Mouse (Mus musculus) stomach, postnatal 0 days (tissue): ENCODE results near the gene Pex1. TPM values are rescaled to one million over a fixed set of nuclear protein-coding genes. Genes with fewer than 3 reads are reported as not detected.

Experiments used
- ATAC-seq: fragments of 200-750 bp; cut with Nextera tagmentation; 2 replicates; pipeline ENCODE4 v1.8.0; 2017; ENCODE audit not compliant: low FRiP score, low TSS enrichment
- DNase-seq: peaks from one replicate; pipeline ENCODE4 v3.0.0-alpha.2; 2016; ENCODE audit warnings: low spot score
- H3K27ac ChIP-seq: fragments of 300-500 bp; sonication (generic); replicated peaks from 2 replicates; pipeline ENCODE4 v1.5.1; 2014; ENCODE audit warnings: mild to moderate bottlenecking, control low read depth
- H3K27me3 ChIP-seq: fragments of 300-500 bp; sonication (generic); 2 replicates; pipeline ENCODE4 v1.6.1; 2014; ENCODE audit warnings: low read length; ENCODE audit not compliant: control insufficient read depth, insufficient read depth
- H3K36me3 ChIP-seq: fragments of 300-500 bp; sonication (generic); 2 replicates; pipeline ENCODE4 v1.6.1; 2014; ENCODE audit warnings: low read length, mixed read lengths; ENCODE audit not compliant: control insufficient read depth, insufficient read depth
- H3K4me1 ChIP-seq: fragments of 300-500 bp; sonication (generic); replicated peaks from 2 replicates; pipeline ENCODE4 v1.6.1; 2014; ENCODE audit warnings: antibody characterized with exemption; ENCODE audit not compliant: control insufficient read depth, insufficient read depth
- H3K4me2 ChIP-seq: fragments of 300-500 bp; sonication (generic); replicated peaks from 2 replicates; pipeline ENCODE4 v1.6.1; 2014; ENCODE audit warnings: low read depth, mild to moderate bottlenecking, control low read depth, moderate library complexity
- H3K4me3 ChIP-seq: fragments of 300-500 bp; sonication (generic); 2 replicates; pipeline ENCODE4 v1.5.1; 2014; ENCODE audit warnings: low read depth, low read length, control low read depth
- H3K9ac ChIP-seq: fragments of 300-500 bp; sonication (generic); 2 replicates; pipeline ENCODE4 v1.6.1; 2014; ENCODE audit warnings: mild to moderate bottlenecking, low read length, control low read depth, mixed read lengths
- H3K9me3 ChIP-seq: fragments of 300-500 bp; sonication (generic); 2 replicates; pipeline ENCODE4 v1.6.1; 2016; ENCODE audit warnings: low read length; ENCODE audit not compliant: control insufficient read depth
- CTCF ChIP-seq: IDR thresholded peaks from 2 replicates; pipeline ENCODE4 v1.5.1; 2016; ENCODE audit warnings: antibody characterized with exemption, low read depth, mild to moderate bottlenecking, moderate library complexity
- EP300 ChIP-seq: optimal IDR thresholded peaks from 2 replicates; pipeline ENCODE3; 2016; ENCODE audit warnings: antibody characterized with exemption
- WGBS: fragments of 180-500 bp; shearing (Covaris S2); extraction: QIAGEN DNeasy Blood & Tissue Kit; methylation state at CpG from one replicate; pipeline ENCODE4 v1.1.7; 2014; 5-methylcytosine and 5-hydroxymethylcytosine counted together
- polyA plus RNA-seq: library from polyadenylated mRNA; unstranded; fragments of >200 nt; fragmentation: Nextera tagmentation; extraction: Ambion mirVana; gene quantifications from 2 replicates; pipeline ENCODE4 v1.2.1, GENCODE M21; 2015

The Pex1 gene
- polyA plus RNA-seq, 1 experiment from 2014 or later: 8.7 TPM

DNA sequence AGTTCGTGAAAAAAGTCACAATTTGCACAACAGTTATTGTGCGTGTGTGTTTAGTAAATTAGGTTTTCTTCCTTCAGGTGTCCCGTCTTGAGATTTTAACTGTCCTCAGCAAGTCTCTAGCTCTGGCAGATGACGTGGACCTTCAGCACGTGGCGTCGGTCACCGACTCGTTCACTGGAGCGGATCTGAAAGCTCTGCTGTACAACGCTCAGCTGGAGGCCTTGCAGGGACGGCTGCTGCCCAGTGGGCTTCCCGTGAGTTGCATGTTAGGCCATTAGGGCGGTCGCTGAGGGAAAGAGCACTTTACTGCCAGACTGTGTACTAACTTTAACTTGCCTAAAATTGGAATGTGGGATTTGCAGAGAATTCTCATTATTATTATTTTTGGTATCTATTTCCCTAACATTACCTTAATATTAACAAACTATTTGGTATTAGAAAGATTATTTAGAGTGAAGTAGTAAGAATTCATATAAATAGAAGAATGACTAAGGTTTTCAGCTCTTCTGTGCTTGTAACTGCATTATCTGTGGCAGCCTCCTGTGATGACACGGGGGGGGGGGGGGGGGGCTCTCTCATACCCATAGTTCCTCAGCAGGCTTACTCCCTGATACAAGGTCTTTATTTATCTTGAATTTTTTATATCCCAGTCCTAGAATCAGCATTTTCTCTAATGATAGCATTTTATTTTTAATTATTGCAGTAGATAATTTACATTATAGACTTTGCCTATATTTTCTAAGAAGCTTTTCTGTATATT lies 35.8 kb downstream of the Pex1 start:
- Histone ChIP-seq H3K4me2 (no peak overlapping the region), H3K4me3 (no peak overlapping the region), H3K36me3 (no peaks in the 10 kb centered on the region), H3K27ac (no peak overlapping the region), H3K9ac (no peak overlapping the region), H3K9me3 (no peaks in the 10 kb centered on the region), H3K27me3 (no peaks in the 10 kb centered on the region), H3K4me1 (no peaks in the 10 kb centered on the region)
- WGBS: 80% methylated on average over 16 of the region's 16 CpGs
- TF ChIP-seq CTCF (no peak), EP300 (no peak)
- ATAC-seq (no peak), DNase-seq (no peak)

DNA sequence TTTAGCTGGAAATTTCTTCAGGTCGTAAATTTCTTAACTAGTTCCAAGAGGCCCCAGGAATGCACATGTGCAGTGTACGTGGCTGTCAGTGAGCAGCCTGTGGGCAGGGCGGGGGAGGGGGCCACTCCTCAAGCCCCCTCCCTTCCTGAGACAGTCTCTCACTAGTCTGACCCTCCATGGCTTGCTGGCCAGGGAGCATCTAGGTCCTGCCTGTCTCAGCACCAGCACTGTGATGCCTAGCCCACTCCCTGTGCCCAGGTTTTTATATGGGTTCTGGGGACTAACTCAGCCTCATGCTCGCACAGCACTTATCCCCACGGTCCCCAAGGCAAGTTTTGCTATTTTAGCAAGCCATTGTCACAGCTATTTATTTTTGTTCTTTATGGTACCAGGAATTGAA lies 36.4 kb downstream of the Pex1 start:
- ATAC-seq (no peak), DNase-seq (no peak)
- H3K4me2 ChIP-seq: no peak overlapping the region
- no peak overlapping the region for H3K27ac ChIP-seq
- no peak overlapping the region for H3K9ac ChIP-seq
- no peak overlapping the region for H3K4me3 ChIP-seq
- TF ChIP-seq EP300 (no peak), CTCF (no peak)
- H3K9me3 ChIP-seq: no peaks in the 10 kb centered on the region
- 87% methylated on average over 5 of the region's 5 CpGs for WGBS
- no peaks in the 10 kb centered on the region for H3K4me1 ChIP-seq
- no peaks in the 10 kb centered on the region for H3K36me3 ChIP-seq
- H3K27me3 ChIP-seq: no peaks in the 10 kb centered on the region

DNA sequence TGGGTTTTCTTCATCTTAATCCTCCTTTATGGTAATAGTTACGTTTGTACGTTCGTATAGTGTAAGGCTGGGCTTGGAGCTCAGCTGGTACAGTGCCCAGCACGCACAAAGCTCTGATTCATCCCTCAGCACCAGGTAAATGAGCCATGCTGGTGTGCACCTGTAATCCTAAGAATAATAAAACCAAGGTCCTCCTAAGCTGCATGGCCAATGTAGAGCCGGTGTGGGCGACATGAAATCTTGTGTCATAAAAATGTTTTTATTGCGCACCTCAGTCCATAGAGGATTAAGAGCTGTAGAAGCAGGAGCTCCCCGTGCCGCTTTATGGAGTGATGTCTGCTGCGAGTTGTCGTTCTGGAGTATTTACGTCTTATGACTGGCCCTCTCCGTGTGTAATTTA lies 37.4 kb downstream of the Pex1 start:
- Histone ChIP-seq H3K36me3 (no peaks in the 10 kb centered on the region), H3K27me3 (no peaks in the 10 kb centered on the region), H3K4me3 (no peak overlapping the region), H3K9ac (no peak overlapping the region), H3K4me1 (no peaks in the 10 kb centered on the region), H3K9me3 (no peaks in the 10 kb centered on the region), H3K27ac (no peak overlapping the region), H3K4me2 (no peak overlapping the region)
- TF ChIP-seq CTCF (no peak), EP300 (no peak)
- ATAC-seq (no peak), DNase-seq (no peak)
- WGBS: 90% methylated on average over 13 of the region's 13 CpGs

DNA sequence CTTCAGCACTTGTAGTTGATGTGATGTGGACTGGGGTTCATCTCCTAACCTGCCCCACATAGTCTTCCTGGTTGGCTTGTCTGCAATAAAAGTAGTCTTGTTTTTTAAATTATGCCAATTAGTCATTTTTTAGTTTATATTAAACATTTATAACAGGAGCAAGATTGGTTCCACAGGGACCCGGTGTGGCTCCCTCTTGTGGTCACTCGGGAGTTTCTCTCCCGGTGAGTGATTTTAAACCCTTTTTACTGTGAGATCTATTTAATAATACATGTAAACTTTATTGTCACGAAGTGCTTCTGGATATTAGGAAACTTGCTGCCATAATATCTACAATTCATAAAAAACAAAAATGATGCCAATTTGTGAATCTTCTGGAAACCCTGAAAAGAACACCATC lies 38.1 kb downstream of the Pex1 start:
- TF ChIP-seq EP300 (no peak), CTCF (peak; percentile 56)
- WGBS: 70% methylated on average over 4 of the region's 4 CpGs
- H3K9me3 ChIP-seq: no peaks in the 10 kb centered on the region
- H3K4me2 ChIP-seq: no peak overlapping the region
- no peak overlapping the region for H3K9ac ChIP-seq
- H3K27ac ChIP-seq: no peak overlapping the region
- ATAC-seq (no peak), DNase-seq (no peak)
- H3K4me3 ChIP-seq: no peak overlapping the region
- H3K4me1 ChIP-seq: no peaks in the 10 kb centered on the region
- H3K27me3 ChIP-seq: no peaks in the 10 kb centered on the region
- no peaks in the 10 kb centered on the region for H3K36me3 ChIP-seq

DNA sequence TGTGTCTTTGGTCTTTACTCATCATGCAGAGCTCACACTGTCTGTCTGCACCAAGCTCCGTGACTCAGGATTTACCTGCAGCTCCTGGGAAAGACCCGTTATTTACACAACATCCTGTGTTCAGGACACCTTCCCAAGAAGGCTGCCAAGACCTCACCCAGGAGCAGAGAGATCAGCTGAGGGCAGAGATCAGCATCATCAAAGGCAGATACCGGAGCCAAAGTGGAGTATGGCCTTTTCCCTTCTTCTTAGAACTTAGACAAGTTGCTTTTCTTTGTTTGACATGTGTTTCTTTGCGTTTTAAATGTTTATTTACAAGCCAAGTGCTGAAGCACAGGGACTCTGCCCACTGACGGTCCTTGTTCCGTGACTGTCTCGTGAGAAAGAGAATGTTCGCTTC lies 39.4 kb downstream of the Pex1 start:
- TF ChIP-seq EP300: no peak
- TF ChIP-seq CTCF: no peak
- no peak overlapping the region for H3K27ac ChIP-seq
- no peak overlapping the region for H3K4me2 ChIP-seq
- 0 out of 2 replicates have a peak, but pooled peaks cover 2% of the 10 kb centered on the region for H3K36me3 ChIP-seq
- WGBS: 74% methylated on average over 8 of the region's 8 CpGs
- ATAC-seq (no peak), DNase-seq (no peak)
- no peaks in the 10 kb centered on the region for H3K9me3 ChIP-seq
- no peak overlapping the region for H3K4me3 ChIP-seq
- no peaks in the 10 kb centered on the region for H3K4me1 ChIP-seq
- H3K27me3 ChIP-seq: no peaks in the 10 kb centered on the region
- H3K9ac ChIP-seq: no peak overlapping the region

DNA sequence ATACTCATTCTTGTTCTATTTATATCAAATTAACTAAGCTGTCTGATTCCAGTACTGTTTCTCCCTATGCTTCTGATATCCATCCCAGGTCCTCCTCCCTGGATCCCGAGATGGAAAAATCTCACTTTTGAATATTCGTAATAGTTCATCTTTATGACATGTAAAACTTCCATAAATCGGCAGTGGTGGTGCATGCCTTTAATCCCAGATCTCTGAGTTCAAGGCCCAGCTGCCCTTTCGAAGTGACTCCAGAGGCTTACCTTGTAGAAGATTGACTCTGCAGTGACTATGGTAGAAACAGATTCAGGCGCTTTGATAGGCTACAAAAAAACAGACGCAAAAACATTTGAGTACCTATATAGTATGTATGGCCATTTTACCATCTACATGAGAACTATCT lies 48.8 kb downstream of the Pex1 start:
- H3K4me1 ChIP-seq: no peaks in the 10 kb centered on the region
- no peak overlapping the region for H3K4me2 ChIP-seq
- H3K9me3 ChIP-seq: no peaks in the 10 kb centered on the region
- H3K36me3 ChIP-seq: peaks cover 12% of the 10 kb centered on the region
- WGBS: 94% methylated on average over 6 of the region's 6 CpGs
- no peak overlapping the region for H3K27ac ChIP-seq
- no peak overlapping the region for H3K9ac ChIP-seq
- DNase-seq (no peak), ATAC-seq (no peak)
- TF ChIP-seq EP300 (no peak), CTCF (no peak)
- no peak overlapping the region for H3K4me3 ChIP-seq
- H3K27me3 ChIP-seq: no peaks in the 10 kb centered on the region
